Mouse (Mus musculus) mature B cell (primary cell): ENCODE measurements around the gene Yy1.

Experiments
- in situ Hi-C: fragments of 300-500 bp; cut with MboI; formaldehyde crosslinking; loops from 2 replicates; pipeline ENCODE4 v1.14.3; 2019

Yy1 gene

DNA sequence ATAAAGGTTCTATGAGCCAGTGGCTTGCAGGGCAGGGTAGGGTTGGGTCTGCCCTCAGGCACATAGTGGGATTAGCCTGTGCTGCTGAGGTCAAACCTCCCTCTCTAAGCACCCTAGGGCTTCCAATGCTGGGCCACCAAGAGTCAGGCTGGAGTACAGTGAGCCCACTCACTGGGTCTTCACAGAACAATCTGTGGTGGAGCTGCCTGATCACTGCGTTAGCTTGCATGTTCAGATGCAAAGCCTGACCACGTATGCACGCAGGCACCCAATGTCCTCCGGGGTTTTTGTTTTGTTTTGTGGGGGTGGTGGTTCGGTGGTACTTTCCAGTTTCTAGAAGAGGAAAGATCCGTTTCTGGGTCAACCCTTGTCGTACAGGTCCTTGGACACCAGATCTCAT lies 64.3 kb downstream of the Yy1 start:
- in situ Hi-C loops: no loop called here

DNA sequence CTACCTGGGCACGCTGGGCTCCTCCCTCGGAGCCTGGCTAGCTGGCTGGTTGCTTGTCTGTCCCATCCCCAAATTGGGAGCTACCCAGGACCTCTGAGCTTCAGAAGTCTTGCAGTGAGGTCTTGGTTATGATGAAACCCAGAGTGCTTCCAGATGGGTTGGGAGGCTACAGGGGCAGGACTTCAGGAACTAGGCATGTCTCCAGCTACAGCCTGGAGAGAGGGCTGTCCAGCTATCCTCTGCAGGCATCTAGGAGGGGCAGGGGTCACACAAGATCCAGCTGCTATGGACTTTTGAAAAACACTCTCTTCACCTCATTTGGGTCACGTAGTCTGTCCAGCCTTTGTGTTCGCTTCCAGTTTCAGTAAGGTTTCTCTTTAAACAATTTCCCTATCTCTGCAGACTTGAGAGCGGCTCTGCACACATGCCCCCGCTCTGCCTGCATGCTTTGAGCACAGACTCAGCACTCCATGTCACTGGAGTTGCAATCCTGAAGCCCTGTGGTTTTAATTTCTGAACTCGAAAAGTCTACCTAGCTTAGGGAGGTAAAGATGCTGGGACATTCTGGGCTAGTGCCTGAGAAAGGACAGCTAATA lies 64.9 kb downstream of the Yy1 start:
- in situ Hi-C loops: no loop called here

DNA sequence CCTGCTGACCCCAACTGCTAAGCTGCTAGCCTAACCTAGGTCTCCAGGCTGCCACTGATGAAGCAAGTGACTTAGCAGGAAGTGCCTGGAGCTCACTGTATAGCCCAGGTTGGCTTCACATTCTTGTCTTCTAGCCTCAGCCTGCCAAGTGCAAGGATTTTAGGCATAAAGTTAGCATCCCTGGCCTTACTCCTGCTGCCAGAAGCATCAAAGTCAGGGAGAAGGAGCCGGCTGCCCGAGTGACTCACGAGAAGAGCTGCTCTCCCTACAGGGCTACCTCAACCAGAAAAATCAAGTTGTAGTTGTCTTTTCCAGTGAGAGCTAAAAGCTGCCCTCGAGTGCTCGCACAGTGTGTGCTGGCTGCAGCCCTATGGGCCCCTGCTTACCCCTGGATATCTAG lies 65.7 kb downstream of the Yy1 start:
- in situ Hi-C loops: no loop called here

DNA sequence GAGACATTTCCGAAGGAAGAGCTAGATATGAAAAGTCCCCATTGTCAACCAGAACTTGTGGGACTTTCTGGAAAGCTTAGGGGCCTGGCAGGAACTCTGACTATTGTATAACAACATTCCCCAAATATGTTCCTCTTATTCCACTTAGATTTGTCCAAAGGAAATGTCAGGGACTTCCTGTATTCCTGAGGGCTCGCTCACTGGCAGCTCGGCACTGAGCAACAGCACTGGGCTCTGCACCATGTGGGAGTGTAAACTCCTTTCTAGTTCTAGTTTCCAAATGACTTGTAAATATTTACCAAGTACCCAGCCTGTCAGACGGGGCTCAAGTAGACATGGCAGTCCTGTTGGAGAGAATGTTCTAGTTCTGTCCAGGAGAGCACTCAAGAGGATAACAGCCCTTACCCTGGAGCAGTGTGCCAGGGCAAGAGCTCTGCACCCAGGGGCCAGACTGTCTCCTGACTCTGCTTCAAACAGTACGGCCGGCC lies 72.3 kb downstream of the Yy1 start:
- in situ Hi-C loops: no loop called here

DNA sequence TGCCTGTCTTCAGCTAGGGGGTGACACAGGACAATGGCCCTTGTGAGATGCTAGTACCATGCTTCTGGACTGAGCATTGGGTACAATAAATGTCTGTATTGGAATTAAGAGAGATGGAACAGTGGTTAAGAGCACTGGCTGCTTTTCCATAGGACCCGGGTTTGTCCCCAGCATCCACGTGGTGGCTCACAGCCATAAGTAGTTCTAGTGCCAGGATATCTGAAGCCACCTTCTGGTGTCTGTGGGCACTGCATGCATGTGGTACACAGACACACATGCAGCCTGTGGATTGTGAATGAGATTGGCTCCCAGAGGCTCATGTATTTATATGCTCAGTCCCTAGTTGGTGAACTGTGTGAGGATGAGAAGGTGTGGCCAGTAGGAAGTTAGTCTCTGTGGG lies 76.8 kb downstream of the Yy1 start:
- in situ Hi-C loops: no loop called here
